Mouse (Mus musculus) erythroblast, adult 5-6 weeks (primary cell): ENCODE results near the gene Serpinh1. TPM values are rescaled to one million over a fixed set of nuclear protein-coding genes. Genes with fewer than 3 reads are reported as not detected.

ENCODE experiments used
- ATAC-seq: replicated peaks from 2 replicates; pipeline ENCODE4 v1.8.0; 2016; ENCODE audit warnings: moderate number of reproducible peaks, mild to moderate bottlenecking, moderate TSS enrichment, inconsistent platforms; ENCODE audit not compliant: poor library complexity, low FRiP score, severe bottlenecking
- total RNA-seq, 2 experiments: library from RNA; stranded (forward) in 1 of 2; stranded (reverse) in 1 of 2; fragments of 150-400 nt in 1 of 2; fragments of 200-764, 138-1000 nt in 1 of 2; gene quantifications; 2 replicates each; pipeline versions ENCODE4 v1.2.3 to v1.2.4; 2015 to 2017; ENCODE audit warnings: low replicate concordance in 2 of 2

The Serpinh1 gene
- total RNA-seq, 2 experiments from 2014 or later = 0.09 TPM; not detected in 1

GRCm38 (mm10) chr7:99332774-99333480 lies 20.1 kb downstream of the Serpinh1 start:
- no peak for ATAC-seq

- no peak for ATAC-seq
These were observed 23.0 kb downstream of the Serpinh1 start for GRCm38 (mm10) chr7:99330012-99330411.

GRCm38 (mm10) chr7:99328847-99329246 lies 24.2 kb downstream of the Serpinh1 start:
- ATAC-seq = no peak

- ATAC-seq = no peak
These were observed 26.9 kb downstream of the Serpinh1 start for GRCm38 (mm10) chr7:99326128-99326527.

- no peak for ATAC-seq
These were observed 28.2 kb downstream of the Serpinh1 start for GRCm38 (mm10) chr7:99324810-99325209.

GRCm38 (mm10) chr7:99323321-99323700 lies 29.7 kb downstream of the Serpinh1 start:
- no peak for ATAC-seq

- no peak for ATAC-seq
These were observed 30.2 kb downstream of the Serpinh1 start for GRCm38 (mm10) chr7:99322691-99323320.

GRCm38 (mm10) chr7:99320524-99320923 lies 32.5 kb downstream of the Serpinh1 start:
- no peak for ATAC-seq

- no peak for ATAC-seq
These were observed 35.6 kb downstream of the Serpinh1 start for GRCm38 (mm10) chr7:99317475-99317874.

- no peak for ATAC-seq
These were observed 36.8 kb downstream of the Serpinh1 start for GRCm38 (mm10) chr7:99316207-99316606.

GRCm38 (mm10) chr7:99314565-99314964 lies 38.5 kb downstream of the Serpinh1 start:
- ATAC-seq = no peak

- ATAC-seq = no peak
These were observed 39.8 kb downstream of the Serpinh1 start for GRCm38 (mm10) chr7:99313253-99313652.

- ATAC-seq = no peak
These were observed 40.3 kb downstream of the Serpinh1 start for GRCm38 (mm10) chr7:99312671-99313143.

GRCm38 (mm10) chr7:99312058-99312457 lies 41.0 kb downstream of the Serpinh1 start:
- ATAC-seq = no peak

- ATAC-seq = no peak
These were observed 41.6 kb downstream of the Serpinh1 start for GRCm38 (mm10) chr7:99311433-99311832.

- no peak for ATAC-seq
These were observed 46.4 kb downstream of the Serpinh1 start for GRCm38 (mm10) chr7:99306640-99307039.

- no peak for ATAC-seq
These were observed 47.4 kb downstream of the Serpinh1 start for GRCm38 (mm10) chr7:99305688-99306087.

- no peak for ATAC-seq
These were observed 48.1 kb downstream of the Serpinh1 start for GRCm38 (mm10) chr7:99304949-99305372.

- ATAC-seq = no peak
These were observed 49.0 kb downstream of the Serpinh1 start for GRCm38 (mm10) chr7:99304029-99304428.

GRCm38 (mm10) chr7:99300650-99301175 lies 52.3 kb downstream of the Serpinh1 start:
- ATAC-seq = no peak
